Mouse (Mus musculus): ENCODE data around the gene Tcaim. TPM values are rescaled to one million over a fixed set of nuclear protein-coding genes. Genes with fewer than 3 reads are reported as not detected.
"Not testable (repeated sequence)": the region's sequence is repeated elsewhere in the genome, so short reads cannot be mapped to it uniquely, and the experiment has no call there.

The Tcaim gene
- total RNA-seq, 4 experiments from 2014 or later: 20.1 to 22.9 (median 22.1) TPM

GRCm38 (mm10) chr9:122854526-122854925, 49.2 kb downstream of the Tcaim start:
- no peak for DNase-seq (ENCODE audit: low spot score in 2 of 2)

- DNase-seq (ENCODE audit: low spot score in 2 of 2): not testable (repeated sequence)
These were observed 49.8 kb downstream of the Tcaim start for GRCm38 (mm10) chr9:122855141-122855540.

GRCm38 (mm10) chr9:122855617-122856016, 50.3 kb downstream of the Tcaim start:
- no peak for DNase-seq (ENCODE audit: low spot score in 2 of 2)

GRCm38 (mm10) chr9:122856716-122857115, 51.4 kb downstream of the Tcaim start:
- no peak for DNase-seq (ENCODE audit: low spot score in 2 of 2)

- no peak for DNase-seq (ENCODE audit: low spot score in 2 of 2)
These were observed 55.4 kb downstream of the Tcaim start for GRCm38 (mm10) chr9:122860752-122861151.

- DNase-seq (ENCODE audit: low spot score in 2 of 2): no peak
These were observed 58.4 kb downstream of the Tcaim start for GRCm38 (mm10) chr9:122863731-122864130.

GRCm38 (mm10) chr9:122864848-122865247, 59.5 kb downstream of the Tcaim start:
- DNase-seq (ENCODE audit: low spot score in 2 of 2): no peak

- peak; percentile 69 to 76 for DNase-seq (ENCODE audit: low spot score in 2 of 2)
These were observed 60.4 kb downstream of the Tcaim start, which contains the start of gene Zfp445 for GRCm38 (mm10) chr9:122865697-122866166. TSS of gene Zfp445 (minus strand) at chr9:122866006.

GRCm38 (mm10) chr9:122866192-122866591, 60.9 kb downstream of the Tcaim start:
- no peak for DNase-seq (ENCODE audit: low spot score in 2 of 2)

GRCm38 (mm10) chr9:122872595-122872994, 67.3 kb downstream of the Tcaim start:
- DNase-seq (ENCODE audit: low spot score in 2 of 2): no peak

GRCm38 (mm10) chr9:122874653-122875052, 69.3 kb downstream of the Tcaim start:
- DNase-seq (ENCODE audit: low spot score in 2 of 2): no peak

- DNase-seq (ENCODE audit: low spot score in 2 of 2): no peak
These were observed 69.8 kb downstream of the Tcaim start for GRCm38 (mm10) chr9:122875145-122875544.

GRCm38 (mm10) chr9:122885385-122885784, 80.0 kb downstream of the Tcaim start, which contains the start of gene Zkscan7:
TSS of gene Zkscan7 (plus strand) at chr9:122885685.
- no peak for DNase-seq (ENCODE audit: low spot score in 2 of 2)

Other genes starting within 250 kb of the Tcaim start
- gene Topaz1, start 58.2 kb upstream of the Tcaim start, total RNA-seq (2022): not detected
- gene Gm35549, start 38.5 kb downstream of the Tcaim start, total RNA-seq (2022): not detected
- 100 to 1,000 TPM; 151 to 196 (median 188) TPM for gene Zfp445, start 60.5 kb downstream of the Tcaim start, total RNA-seq (2022)
- gene Zkscan7, start 80.1 kb downstream of the Tcaim start, total RNA-seq (2022): 1 to 10 TPM; 4.1 to 6.5 (median 5.9) TPM
- gene Zfp105, start 117.5 kb downstream of the Tcaim start, total RNA-seq (2022): 1 to 10 TPM; 6.9 to 9.9 (median 8.2) TPM
- gene 1110059G10Rik, start 145.5 kb downstream of the Tcaim start, total RNA-seq (2022): 10 to 100 TPM; 20.9 to 24.6 (median 23.0) TPM
- gene Kif15, start 145.5 kb downstream of the Tcaim start, total RNA-seq (2022): under 1 TPM; 0.65 to 0.99 (median 0.81) TPM
- gene Tmem42, start 215.8 kb downstream of the Tcaim start, total RNA-seq (2022): 10 to 100 TPM; 22.0 to 28.7 (median 24.3) TPM
- gene Tgm4, start 229.2 kb downstream of the Tcaim start, total RNA-seq (2022): 1 to 10 TPM; 1.2 to 2.2 (median 1.9) TPM

Measured in layer of hippocampus, adult 8-10 months (tissue).